Mouse (Mus musculus) lung, embryonic 14.5 days (tissue): ENCODE measurements around the gene Magi2. TPM values are rescaled to one million over a fixed set of nuclear protein-coding genes. Genes with fewer than 3 reads are reported as not detected.
A peak's percentile ranks its signal among the peaks of the same experiment; 100 is the strongest.

ENCODE experiments used
- ATAC-seq: fragments of 200-750 bp; cut with Nextera tagmentation; 2 replicates; pipeline ENCODE4 v1.8.0; 2017; ENCODE audit warnings: mild to moderate bottlenecking, moderate TSS enrichment, moderate library complexity; ENCODE audit not compliant: insufficient read depth
- DNase-seq: peaks from one replicate; pipeline ENCODE4 v3.0.0-alpha.2; 2015
- H3K27ac ChIP-seq: fragments of 300-500 bp; sonication (generic); 2 replicates; pipeline ENCODE4 v1.5.1; 2014; ENCODE audit warnings: low read depth, mild to moderate bottlenecking, moderate library complexity
- H3K27me3 ChIP-seq: fragments of 300-500 bp; sonication (generic); 2 replicates; pipeline ENCODE4 v1.6.1; 2014; ENCODE audit warnings: low read length, control low read depth; ENCODE audit not compliant: insufficient read depth
- H3K36me3 ChIP-seq: fragments of 300-500 bp; sonication (generic); 2 replicates; pipeline ENCODE4 v1.6.1; 2014; ENCODE audit warnings: control low read depth; ENCODE audit not compliant: insufficient read depth
- H3K4me1 ChIP-seq: fragments of 300-500 bp; sonication (generic); 2 replicates; pipeline ENCODE4 v1.6.1; 2014; ENCODE audit warnings: antibody characterized with exemption, control low read depth; ENCODE audit not compliant: insufficient read depth
- H3K4me2 ChIP-seq: fragments of 300-500 bp; sonication (generic); 2 replicates; pipeline ENCODE4 v1.6.1; 2014; ENCODE audit warnings: mild to moderate bottlenecking
- H3K4me3 ChIP-seq: fragments of 300-500 bp; sonication (generic); 2 replicates; pipeline ENCODE4 v1.5.1; 2014; ENCODE audit warnings: low read depth, low read length
- H3K9ac ChIP-seq: fragments of 300-500 bp; sonication (generic); 2 replicates; pipeline ENCODE4 v1.6.1; 2014
- H3K9me3 ChIP-seq: fragments of 300-500 bp; sonication (generic); 2 replicates; pipeline ENCODE4 v1.6.1; 2016; ENCODE audit warnings: low read depth, low read length, control low read depth
- CTCF ChIP-seq: IDR thresholded peaks from 2 replicates; pipeline ENCODE4 v1.5.1; 2016; ENCODE audit warnings: antibody characterized with exemption, low read depth
- WGBS: fragments of 180-500 bp; shearing (Covaris S2); extraction: QIAGEN DNeasy Blood & Tissue Kit; methylation state at CpG from one replicate; pipeline ENCODE4 v1.1.7; 2014; 5-methylcytosine and 5-hydroxymethylcytosine counted together
- polyA plus RNA-seq: library from polyadenylated mRNA; unstranded; fragments of >200 nt; fragmentation: Nextera tagmentation; extraction: Ambion mirVana; gene quantifications from 2 replicates; pipeline ENCODE4 v1.2.1, GENCODE M21; 2014

Gene Magi2
- polyA plus RNA-seq, 1 experiment from 2014 or later: 2.4 TPM

DNA sequence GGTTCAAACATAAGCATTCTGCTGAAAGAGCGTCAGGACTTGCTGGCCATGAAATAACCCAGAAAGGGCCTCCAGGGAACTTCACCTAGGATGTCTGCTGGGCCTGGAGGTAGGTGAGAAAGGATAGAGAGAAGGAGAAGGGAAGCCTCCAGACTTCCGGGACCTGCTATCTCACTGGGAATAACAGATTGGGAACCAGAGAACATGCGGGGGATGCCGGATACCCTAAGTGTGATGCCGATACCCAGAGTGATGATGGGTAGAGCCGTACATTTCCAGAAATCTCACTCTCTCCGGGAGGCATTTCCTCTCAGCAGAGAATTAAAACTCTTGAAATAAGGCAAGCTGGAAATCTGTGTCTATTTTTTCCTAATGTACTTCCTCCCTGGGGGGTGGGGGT is 1265.8 kb downstream of the Magi2 start:
- Histone ChIP-seq H3K36me3 (no peaks in the 10 kb centered on the region), H3K27ac (no peak overlapping the region), H3K4me3 (no peak overlapping the region), H3K9me3 (no peaks in the 10 kb centered on the region), H3K9ac (no peak overlapping the region), H3K4me2 (no peak overlapping the region), H3K27me3 (no peaks in the 10 kb centered on the region), H3K4me1 (no peaks in the 10 kb centered on the region)
- TF ChIP-seq CTCF: no peak
- DNase-seq (no peak), ATAC-seq (no peak)
- 84% methylated on average over 7 of the region's 7 CpGs for WGBS

DNA sequence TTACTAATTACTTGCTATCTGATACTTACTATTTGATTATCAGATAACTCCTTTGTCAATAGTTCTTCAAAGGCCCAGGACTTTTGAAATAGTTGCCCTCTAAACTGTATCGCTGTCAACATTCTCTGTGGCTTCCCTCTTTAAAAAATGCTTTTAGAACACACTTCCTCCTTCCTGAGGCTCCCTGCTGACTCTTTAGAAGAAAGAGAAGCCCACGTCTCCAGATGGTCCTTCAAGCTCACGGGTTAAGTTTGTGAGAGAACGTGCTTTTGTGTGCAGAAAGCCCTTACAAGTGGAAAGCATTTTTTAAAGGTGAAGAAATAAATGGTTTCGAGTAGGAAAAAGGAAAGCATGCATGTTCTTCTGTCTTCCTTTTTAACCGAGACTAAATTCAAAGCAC is 1267.2 kb downstream of the Magi2 start:
- Histone ChIP-seq H3K9ac (no peak overlapping the region), H3K36me3 (no peaks in the 10 kb centered on the region), H3K27ac (no peak overlapping the region), H3K4me1 (no peaks in the 10 kb centered on the region), H3K9me3 (no peaks in the 10 kb centered on the region), H3K27me3 (no peaks in the 10 kb centered on the region), H3K4me2 (no peak overlapping the region), H3K4me3 (no peak overlapping the region)
- no peak for TF ChIP-seq CTCF
- ATAC-seq: no peak
- no peak for DNase-seq
- WGBS: 40% methylated on average over 6 of the region's 6 CpGs

DNA sequence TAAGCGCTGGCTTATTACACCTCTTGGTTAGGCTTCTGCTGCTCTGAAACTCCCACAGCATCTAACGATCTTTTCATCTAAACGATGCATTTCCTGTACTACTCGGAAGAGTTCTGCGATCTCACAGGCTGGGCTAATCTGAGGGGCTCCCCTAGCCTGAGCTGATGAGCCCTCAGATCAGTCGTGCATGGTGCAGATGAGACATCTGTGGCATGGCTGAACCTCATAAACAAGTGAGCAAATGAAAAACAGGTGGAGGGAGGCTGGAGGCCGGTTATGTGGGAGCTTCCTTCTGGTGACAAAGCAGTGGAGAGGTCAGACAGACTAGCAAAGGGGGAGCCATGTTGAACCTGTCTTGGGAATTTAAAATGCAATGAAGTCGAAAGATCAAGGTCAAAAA is 1270.1 kb downstream of the Magi2 start:
- Histone ChIP-seq H3K9ac (no peak overlapping the region), H3K9me3 (no peaks in the 10 kb centered on the region), H3K4me2 (no peak overlapping the region), H3K27ac (no peak overlapping the region), H3K27me3 (no peaks in the 10 kb centered on the region), H3K36me3 (no peaks in the 10 kb centered on the region), H3K4me3 (no peak overlapping the region), H3K4me1 (no peaks in the 10 kb centered on the region)
- ATAC-seq: no peak
- TF ChIP-seq CTCF: no peak
- no peak for DNase-seq
- WGBS: 55% methylated on average over 8 of the region's 8 CpGs

DNA sequence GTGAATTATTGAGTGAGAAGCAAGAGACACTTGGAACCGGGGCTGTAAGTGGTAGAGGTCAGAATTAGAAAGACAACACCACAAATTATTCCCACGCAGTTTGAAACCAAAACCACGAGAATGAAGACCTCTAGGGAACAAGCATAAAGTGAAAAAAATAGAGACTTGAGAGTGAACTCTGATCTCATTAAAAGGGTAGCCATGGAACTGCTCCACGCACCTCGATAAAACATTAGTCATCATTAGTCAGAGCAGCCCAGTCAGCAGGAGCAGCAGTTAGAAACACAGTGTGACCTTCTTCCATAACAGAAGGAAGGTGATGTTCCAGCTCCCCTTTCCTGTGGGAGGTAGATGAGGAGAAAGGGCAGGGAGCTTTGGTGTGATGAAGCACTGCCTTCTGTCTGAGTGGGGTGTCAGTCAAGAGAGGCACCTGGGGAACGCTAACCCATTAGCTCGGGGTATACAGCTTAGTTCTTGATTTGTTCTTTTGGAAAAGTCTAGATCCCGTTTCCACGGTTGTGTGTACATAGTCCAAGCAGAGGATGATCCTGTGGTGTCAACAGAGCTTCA is 1272.3 kb downstream of the Magi2 start:
- Histone ChIP-seq H3K4me1 (no peaks in the 10 kb centered on the region), H3K36me3 (no peaks in the 10 kb centered on the region), H3K4me2 (no peak overlapping the region), H3K9me3 (no peaks in the 10 kb centered on the region), H3K27ac (no peak overlapping the region), H3K4me3 (no peak overlapping the region), H3K9ac (no peak overlapping the region), H3K27me3 (no peaks in the 10 kb centered on the region)
- DNase-seq (no peak), ATAC-seq (no peak)
- WGBS: 69% methylated on average over 9 of the region's 9 CpGs
- no peak for TF ChIP-seq CTCF

DNA sequence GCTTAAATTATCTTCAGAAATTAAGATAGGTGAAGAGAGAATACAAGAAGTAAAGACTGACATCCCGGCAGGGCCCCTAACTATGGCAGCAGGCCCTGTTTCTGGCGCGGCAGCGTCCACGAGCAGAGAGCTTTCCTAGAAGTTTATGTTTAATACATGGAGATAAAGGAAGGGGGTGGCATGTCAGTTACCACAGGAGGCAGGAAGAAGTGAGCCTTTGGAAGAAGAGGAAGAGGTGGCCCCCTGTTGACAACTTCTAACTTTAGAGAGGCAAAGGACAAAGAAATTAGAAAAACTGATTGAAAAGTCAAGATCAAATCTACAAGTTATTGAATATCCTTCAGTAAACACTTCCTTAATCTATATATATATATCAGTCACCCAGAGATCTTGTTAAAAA is 1281.8 kb downstream of the Magi2 start:
- no peaks in the 10 kb centered on the region for H3K4me1 ChIP-seq
- no peaks in the 10 kb centered on the region for H3K9me3 ChIP-seq
- WGBS: 21% methylated on average over 5 of the region's 5 CpGs
- no peak overlapping the region for H3K4me2 ChIP-seq
- H3K4me3 ChIP-seq: no peak overlapping the region
- ATAC-seq: no peak
- H3K27me3 ChIP-seq: no peaks in the 10 kb centered on the region
- H3K27ac ChIP-seq: no peak overlapping the region
- no peak for TF ChIP-seq CTCF
- peak; percentile 36 for DNase-seq
- H3K36me3 ChIP-seq: no peaks in the 10 kb centered on the region
- no peak overlapping the region for H3K9ac ChIP-seq

DNA sequence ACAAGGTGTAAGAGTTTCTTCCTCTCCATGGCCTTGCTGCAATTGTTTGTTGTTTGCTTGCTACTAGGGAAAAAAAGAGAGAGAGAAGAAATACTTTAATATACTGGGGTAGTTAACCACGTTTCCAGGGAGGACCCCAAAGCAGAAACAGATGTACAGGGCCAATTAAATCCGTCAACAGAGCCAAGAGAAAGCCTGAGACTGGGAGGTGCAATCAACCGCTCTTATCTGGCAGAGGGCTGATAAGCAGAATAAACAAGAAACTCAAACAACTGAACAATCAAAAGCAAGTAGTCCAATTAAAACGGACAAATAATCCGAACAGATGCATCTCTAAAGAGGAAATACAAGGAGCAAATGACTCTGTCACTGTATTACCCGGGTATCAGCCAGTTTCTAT is 1282.8 kb downstream of the Magi2 start:
- no peak overlapping the region for H3K27ac ChIP-seq
- no peaks in the 10 kb centered on the region for H3K27me3 ChIP-seq
- H3K9ac ChIP-seq: no peak overlapping the region
- no peak for ATAC-seq
- H3K4me2 ChIP-seq: no peak overlapping the region
- no peak for DNase-seq
- no peak overlapping the region for H3K4me3 ChIP-seq
- TF ChIP-seq CTCF: no peak
- 17% methylated on average over 6 of the region's 6 CpGs for WGBS
- H3K4me1 ChIP-seq: no peaks in the 10 kb centered on the region
- H3K9me3 ChIP-seq: no peaks in the 10 kb centered on the region
- H3K36me3 ChIP-seq: no peaks in the 10 kb centered on the region

DNA sequence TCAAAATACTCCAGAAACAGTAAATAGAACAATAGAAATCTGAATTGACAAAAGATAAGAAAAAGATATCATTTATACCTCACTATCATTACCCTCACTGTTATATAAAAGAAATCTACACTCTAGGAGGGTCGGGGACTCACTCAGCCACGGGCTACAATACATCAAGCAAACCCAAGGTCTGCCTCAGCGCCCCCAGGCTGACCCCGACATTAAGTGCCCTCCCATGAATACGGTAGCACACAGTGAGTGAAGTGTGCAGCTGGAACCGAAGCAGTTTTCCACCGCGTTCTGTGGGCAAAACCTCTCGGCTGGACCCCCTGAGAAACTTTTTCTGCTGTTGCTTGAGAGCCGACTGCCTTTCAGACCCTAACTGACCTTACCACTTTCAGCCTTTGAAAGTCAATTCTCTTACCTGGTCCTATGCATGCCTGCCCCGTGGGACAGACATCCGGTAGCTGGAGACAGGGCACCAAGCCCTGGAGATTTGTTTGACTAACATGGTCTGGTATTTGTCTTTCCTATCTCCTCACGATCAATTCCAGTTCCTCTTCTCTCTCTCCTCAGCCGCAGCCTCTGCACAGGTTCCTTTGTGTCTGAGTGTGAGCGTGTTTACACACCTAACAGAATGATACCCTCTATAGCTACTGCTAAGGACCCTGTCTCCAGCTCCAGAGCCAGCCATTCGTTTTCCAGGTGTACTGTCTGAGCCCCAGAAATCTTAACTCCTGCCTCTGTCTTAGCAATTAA is 1285.7 kb downstream of the Magi2 start:
- no peak overlapping the region for H3K4me2 ChIP-seq
- WGBS: 17% methylated on average over 16 of the region's 16 CpGs
- H3K27ac ChIP-seq: peak overlapping the region; percentile 72

More for the DNA sequence above, 1285.7 kb downstream of the Magi2 start:
- ATAC-seq (peak; percentile 88), DNase-seq (peak; percentile 38)
- Histone ChIP-seq H3K4me1 (no peaks in the 10 kb centered on the region), H3K36me3 (no peaks in the 10 kb centered on the region), H3K9me3 (no peaks in the 10 kb centered on the region), H3K27me3 (no peaks in the 10 kb centered on the region), H3K9ac (no peak overlapping the region), H3K4me3 (no peak overlapping the region)
- TF ChIP-seq CTCF: no peak
